Mouse (Mus musculus) erythroid progenitor cell, adult 5-6 weeks (primary cell): Measurements from ENCODE around the gene Gm45711. TPM values are rescaled to one million over a fixed set of nuclear protein-coding genes. Genes with fewer than 3 reads are reported as not detected.
A peak's percentile ranks its signal among the peaks of the same experiment; 100 is the strongest.
"Not testable (repeated sequence)": the region's sequence is repeated elsewhere in the genome, so short reads cannot be mapped to it uniquely, and the experiment has no call there.

Experiments
- ATAC-seq: replicated peaks from 2 replicates; pipeline ENCODE4 v1.8.0; 2016; ENCODE audit warnings: moderate number of reproducible peaks, mild to moderate bottlenecking, moderate TSS enrichment, inconsistent platforms; ENCODE audit not compliant: poor library complexity, low FRiP score, severe bottlenecking
- total RNA-seq, 2 experiments: library from RNA; stranded (forward) in 1 of 2; stranded (reverse) in 1 of 2; fragments of 150-400 nt in 1 of 2; fragments of 186-747, 209-891 nt in 1 of 2; gene quantifications; 2 replicates each; pipeline versions ENCODE4 v1.2.3 to v1.2.4; 2015 to 2017; ENCODE audit warnings: low replicate concordance in 2 of 2

Gene Gm45711
- total RNA-seq, 2 experiments from 2014 or later, result not detected

DNA sequence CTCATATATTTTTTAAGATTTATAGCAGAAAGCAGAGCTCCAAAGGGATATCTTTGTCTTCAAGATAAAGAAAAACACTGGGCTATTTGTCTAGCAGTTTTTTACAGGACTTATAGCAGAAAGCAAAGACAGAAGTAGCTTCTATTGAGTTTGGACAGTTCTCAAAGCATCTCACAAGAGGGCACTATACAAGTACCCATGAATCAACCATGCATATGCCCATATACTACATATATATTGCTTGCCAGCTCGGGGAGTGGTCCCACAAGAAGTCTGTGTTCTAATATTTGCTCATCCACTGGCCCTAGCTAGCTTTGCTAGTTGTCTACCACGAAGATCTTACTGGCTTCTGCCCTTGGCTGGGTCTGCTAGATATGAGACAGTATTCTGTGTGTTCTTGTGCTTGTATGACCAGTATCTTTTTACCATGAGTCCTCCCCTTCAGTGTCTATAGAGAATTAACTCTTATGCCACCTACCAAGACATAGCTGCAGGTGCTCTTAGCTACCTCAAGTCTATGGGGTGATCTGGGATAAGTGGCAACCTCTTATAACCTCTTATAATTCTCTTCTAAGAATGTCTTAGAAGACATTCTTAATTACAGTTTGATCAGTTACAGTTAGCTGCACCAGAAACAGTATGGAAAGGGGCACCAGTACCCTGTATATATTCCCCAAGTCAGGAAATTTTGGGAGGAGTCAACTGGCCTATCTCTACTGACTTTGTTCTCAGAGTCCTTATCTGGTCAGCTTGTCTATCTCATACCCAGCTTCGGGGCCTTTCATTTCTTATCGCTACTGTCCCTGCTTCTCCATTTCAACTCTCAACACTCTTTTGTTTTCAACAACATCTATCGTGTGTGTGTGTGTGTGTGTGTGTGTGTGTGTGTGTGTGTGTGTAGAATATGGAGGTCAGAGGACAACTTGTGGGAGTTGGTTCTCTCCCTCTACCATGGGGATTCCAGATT, 23.1 kb upstream of the Gm45711 start:
- no peak for ATAC-seq

DNA sequence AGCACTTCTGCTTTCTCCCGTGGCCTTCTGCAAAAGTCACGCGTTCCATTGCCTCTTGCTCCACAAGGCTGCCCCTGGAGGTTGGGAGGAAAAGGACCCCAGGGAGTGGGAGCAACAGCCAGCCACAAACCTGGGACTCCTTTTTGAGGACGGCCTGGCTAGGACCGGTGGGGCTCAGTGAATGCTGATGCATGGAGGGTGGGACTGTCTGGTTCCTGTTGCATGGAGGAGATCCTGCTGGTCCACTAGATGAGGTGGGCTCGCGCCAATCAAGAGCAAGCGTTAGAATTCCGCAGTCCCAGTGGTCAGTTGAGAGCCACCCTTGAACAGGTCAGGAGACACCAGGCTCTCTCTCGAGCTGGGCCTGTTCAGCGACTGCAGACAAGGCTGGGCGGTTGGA, 12.0 kb upstream of the Gm45711 start, which contains the start of gene Cmtm2b:
TSS of gene Cmtm2b (plus strand) at position 301 of the 400 bp plus-strand sequence.
- ATAC-seq, result not testable (repeated sequence)

DNA sequence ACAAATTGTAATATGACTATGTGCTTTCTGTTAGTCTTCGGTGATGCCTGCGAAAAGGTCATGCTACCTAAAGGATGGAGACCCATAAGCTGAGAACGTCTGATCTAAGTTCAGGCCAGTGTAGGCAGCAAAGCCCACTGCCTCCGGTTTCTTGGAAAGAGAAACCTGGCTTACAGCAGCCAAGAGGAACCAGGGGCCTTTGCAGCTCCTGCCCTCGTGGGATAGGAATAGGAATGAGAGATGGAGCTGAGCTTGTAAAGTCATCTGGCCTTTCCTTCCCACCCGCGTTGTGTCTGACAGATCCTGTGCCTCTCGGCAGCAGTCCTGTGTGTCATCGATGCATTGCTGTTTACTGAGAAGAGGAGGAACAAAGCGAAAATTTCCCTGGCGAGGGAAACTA, 11.4 kb upstream of the Gm45711 start, which contains the start of gene Gm11020:
TSS of gene Gm11020 (plus strand) at position 301 of the 400 bp plus-strand sequence.
- not testable (repeated sequence) for ATAC-seq

DNA sequence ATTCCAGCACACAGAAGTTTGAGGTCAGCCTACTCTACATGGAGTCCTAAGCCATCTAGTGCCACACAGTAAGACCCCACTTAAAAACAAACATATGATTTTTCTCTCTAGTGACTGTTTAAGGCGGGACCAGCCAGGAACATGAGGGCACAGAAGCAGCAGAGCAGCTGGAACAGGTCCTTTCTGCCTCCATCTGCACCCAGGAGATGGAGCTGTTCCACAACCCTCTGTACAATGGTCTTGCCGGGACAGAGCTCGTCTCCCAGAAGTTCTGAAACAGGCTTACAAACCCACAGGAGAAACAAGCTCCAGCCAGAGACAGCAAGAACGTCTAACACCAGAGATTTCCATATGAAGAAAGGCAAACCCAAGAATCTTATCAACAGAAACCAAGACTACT, 3.4 kb upstream of the Gm45711 start:
- ATAC-seq, result no peak

DNA sequence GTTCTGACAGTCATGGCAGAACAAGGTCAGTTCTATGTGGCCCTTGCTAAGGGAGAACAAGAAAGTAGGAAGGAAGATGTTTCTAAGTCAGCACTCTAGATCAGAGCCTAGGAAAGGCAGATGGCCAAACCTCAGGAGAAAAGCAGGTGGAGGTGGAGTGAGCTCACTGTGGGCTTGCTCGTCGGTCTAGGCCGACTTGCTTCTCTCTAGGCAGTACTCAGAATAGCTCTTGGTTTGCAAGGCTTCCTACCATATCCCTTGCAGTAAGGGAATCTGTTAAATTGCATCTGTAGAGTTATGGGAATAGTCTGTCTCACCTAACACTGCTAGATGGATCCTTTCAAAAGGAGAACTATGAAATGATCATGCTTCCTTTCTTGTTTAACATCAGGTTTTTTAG, 2.1 kb upstream of the Gm45711 start:
- not testable (repeated sequence) for ATAC-seq

DNA sequence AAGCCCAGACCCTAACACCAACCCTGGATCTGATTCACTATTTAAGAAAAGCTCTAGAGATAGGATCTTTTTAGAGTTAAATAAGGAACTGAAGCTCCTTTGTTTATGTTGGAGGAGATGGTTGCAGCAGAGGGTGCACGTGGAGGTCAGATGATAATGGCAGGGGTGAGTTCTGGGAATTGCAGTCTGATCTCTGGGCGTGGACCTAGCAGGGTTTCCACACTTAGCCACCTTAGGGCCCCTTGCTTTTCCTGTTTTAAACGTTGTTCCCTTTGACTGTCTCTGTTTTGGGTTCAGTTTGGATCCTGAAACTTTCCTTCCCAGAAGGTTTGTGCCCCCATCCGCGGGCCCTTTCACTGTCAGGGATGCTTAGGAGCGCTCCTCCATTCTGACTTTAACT, 1.5 kb downstream of the Gm45711 start:
- ATAC-seq, result not testable (repeated sequence)

DNA sequence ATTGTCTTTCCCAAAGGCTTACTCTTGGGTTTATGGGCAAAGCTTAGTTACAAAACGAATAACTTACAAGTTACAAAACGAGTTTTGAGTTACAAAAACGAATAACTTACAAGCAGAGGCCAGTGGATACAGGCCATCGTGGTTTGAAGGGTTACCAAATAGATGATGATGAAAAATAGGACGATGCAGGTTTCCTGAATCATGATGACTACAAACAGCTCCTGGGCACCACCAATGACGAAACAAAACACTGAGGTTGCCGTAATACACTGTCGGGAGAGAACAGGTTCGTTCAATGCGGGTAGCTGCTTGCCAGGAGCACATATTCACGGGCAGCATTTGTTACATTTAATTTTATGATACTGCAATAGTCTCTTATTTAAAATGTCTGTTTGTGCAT, 4.9 kb downstream of the Gm45711 start:
- ATAC-seq, result no peak

DNA sequence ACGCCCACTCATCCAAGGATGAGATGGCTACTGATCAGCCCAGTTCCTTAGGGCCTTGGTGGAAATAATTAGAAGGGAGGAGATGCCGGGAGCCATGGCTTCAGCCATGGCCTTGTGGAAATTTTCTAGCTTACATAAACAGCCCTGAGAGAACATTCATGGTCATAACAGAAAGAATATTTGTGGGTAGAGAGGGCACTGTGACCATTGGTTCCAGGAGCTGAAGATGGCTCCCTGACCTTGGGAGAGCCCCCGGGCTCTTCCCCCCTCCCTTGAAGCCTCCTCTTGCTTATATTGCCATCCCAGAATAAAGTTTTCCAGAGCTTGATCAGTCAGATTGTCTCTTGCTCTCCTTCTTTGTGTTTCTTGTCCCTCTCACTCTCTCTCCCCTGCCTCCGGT, 7.3 kb downstream of the Gm45711 start:
- not testable (repeated sequence) for ATAC-seq

DNA sequence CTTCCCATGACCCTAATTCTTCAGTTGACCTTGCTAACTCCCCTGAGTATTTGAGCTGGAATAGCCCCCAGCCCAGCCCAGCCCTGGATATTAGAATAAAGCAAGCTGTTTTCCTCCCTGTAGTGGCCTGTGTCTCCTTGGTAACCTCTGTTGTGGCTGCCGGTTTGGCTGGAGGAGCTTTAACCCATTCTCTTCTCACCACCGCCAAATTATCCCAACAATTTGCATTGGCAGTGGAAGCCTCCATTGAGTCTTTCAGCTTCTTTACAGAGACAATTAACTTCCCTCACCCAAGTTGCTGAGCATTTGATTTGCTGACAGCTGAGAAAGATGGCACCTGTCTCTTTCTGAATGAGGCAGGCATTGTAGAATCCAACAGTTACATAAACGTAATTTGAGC, 8.3 kb downstream of the Gm45711 start:
- ATAC-seq, result not testable (repeated sequence)

DNA sequence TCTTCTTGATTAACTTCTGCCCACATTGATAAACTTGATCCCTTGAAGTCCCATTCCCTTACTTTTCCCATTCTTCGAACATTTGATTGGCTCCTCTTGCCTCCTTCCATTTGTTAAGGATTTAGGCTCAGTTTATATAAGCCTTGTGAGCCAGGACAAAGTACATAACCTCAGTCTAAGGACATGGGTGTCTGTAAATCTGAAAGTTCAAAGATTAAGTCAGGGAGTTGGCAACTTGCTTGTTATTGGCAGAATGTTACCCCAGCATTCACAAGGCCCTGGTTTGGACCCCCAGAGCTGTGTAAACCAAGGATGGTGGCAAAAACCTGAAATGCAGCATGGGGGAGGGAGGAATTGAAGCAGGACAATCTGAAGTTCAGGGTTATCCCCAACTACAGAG, 15.5 kb downstream of the Gm45711 start:
- ATAC-seq, result no peak

DNA sequence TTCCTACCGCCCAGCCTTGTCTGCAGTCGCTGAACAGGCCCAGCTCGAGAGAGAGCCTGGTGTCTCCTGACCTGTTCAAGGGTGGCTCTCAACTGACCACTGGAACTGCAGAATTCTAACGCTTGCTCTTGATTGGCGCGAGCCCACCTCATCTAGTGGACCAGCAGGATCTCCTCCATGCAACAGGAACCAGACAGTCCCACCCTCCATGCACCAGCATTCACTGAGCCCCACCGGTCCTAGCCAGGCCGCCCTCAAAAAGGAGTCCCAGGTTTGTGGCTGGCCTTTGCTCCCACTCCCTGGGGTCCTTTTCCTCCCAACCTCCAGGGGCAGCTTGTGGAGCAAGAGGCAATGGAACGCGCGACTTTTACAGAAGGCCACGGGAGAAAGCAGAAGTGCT, 16.8 kb downstream of the Gm45711 start, which contains the start of gene Cmtm2a:
TSS of gene Cmtm2a (minus strand) at position 101 of the 400 bp plus-strand sequence.
- 0 out of 2 replicates have a peak, but pooled peaks have one; percentile 14 for ATAC-seq

DNA sequence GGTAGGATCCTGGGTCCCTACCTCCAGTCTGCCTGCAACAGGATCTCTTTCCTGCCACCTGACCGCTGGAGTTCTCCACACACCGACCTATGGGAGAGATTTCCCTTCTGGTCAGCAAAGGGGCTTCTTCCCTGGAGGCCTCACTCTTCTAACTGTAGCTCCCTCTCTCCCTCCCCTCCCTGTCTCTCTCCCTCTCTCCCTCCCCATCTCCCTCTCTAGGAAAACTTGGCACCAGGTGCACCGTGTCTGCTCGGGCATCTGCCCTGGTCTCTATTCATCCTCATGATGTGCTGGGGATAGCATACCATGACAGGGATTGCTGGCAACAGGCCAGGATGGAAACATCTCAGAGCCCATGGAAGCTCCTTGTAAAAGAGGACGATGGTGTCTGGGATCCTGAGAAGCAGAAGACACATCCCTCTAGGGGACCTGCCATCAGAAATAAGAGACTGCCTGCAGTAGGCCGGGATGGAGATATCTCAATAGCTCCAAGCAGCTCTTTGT, 40.9 kb downstream of the Gm45711 start:
- ATAC-seq, result no peak

DNA sequence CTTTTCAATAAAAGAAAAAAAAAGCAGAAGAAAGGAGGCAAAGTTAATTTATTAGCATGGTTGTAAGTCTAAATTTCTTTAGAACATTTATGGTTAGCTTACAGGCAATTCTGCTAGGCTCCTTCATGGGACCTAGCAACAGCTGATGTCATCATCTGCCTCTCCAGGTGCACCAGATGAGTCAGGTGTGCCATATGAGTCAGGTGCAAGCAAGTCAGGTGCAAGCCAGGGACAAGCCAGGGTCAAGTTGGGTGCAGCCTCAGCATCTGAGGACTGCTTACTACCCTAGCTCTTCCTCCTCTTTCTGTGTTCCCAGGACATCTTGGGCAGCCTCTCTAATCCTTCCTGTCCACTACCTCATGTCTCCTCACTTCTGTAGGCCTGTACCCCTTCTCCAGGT, 41.5 kb downstream of the Gm45711 start:
- no peak for ATAC-seq

DNA sequence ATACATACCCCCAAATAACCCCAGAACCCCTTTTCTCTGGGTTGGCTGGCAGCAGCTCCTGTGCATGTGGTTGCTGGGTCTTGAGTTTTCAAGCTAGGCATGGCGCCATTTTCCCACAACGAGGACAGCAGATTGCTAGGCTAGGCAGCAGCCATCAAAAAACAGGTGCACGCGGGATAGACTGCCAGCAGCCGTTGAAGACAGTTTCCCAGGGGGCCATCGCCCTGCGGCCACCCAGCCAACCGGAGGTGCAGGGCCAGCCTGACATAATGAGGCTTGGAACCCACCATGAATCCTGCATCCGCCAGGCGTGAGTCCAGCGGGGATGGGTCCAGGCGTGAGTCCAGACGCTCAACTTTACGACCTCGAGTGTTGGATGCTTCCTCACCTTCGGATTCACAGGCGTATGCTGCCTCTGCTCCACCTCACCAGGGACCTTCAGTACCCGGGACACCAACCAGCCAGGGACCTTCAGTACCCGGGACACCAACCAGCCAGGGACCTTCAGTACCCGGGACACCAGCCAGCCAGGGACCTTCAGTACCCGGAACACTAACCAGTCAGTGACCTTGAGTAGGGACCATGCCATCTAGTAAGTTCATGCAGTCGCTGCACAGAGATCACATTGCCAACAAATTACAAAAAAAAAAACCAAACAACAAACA, 45.5 kb downstream of the Gm45711 start:
- ATAC-seq, result not testable (repeated sequence)

DNA sequence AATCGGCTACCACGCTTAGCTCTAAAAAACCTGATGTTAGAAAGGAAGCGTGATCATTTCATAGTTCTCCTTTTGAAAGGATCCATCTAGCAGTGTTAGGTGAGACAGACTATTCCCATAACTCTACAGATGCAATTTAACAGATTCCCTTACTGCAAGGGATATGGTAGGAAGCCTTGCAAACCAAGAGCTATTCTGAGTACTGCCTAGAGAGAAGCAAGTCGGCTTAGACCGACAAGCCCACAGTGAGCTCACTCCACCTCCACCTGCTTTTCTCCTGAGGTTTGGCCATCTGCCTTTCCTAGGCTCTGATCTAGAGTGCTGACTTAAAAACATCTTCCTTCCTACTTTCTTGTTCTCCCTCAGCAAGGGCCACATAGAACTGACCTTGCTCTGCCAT, 48.1 kb downstream of the Gm45711 start:
- ATAC-seq, result not testable (repeated sequence)

DNA sequence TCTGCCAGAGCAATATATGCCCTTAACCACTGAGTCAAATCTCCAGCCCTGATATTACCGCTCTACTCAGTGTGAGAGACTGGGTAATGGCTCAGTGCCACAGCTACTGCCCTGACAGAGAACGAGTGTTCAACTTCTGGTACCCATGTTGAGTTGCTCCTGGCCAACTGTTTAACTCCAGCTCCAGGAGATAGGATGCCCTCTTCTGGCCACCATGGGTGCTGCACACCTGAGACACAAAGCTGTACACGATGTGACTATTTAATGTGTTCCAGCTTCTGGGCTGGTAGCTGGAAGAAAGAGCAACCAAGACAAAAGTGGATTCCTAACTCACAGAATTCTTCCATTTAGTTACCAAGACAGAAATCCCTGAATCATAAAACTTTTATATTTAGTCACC, 56.9 kb downstream of the Gm45711 start:
- ATAC-seq, result 0 out of 2 replicates have a peak, but pooled peaks have one; percentile 31

DNA sequence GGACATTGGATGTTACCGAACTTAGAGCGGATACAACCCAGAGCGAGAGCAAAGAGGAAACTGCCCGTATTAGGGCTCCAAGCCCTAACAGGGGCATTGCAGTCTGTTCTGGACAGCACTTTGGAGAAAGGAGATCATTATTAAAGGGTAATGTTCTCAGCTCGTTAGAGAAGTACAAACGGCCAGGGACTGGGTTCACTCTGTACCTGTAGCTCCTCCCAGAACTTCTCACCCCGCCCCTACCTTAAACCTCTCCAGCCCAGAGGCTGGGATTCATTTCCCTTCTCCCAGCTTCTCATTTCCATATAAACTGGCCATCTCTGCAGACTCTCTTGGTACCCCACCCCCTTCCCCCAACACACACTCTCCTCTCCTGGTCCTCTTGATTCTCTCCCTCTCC, 58.4 kb downstream of the Gm45711 start:
- ATAC-seq, result peak; percentile 33; the same call in 1 of the 2 replicates

DNA sequence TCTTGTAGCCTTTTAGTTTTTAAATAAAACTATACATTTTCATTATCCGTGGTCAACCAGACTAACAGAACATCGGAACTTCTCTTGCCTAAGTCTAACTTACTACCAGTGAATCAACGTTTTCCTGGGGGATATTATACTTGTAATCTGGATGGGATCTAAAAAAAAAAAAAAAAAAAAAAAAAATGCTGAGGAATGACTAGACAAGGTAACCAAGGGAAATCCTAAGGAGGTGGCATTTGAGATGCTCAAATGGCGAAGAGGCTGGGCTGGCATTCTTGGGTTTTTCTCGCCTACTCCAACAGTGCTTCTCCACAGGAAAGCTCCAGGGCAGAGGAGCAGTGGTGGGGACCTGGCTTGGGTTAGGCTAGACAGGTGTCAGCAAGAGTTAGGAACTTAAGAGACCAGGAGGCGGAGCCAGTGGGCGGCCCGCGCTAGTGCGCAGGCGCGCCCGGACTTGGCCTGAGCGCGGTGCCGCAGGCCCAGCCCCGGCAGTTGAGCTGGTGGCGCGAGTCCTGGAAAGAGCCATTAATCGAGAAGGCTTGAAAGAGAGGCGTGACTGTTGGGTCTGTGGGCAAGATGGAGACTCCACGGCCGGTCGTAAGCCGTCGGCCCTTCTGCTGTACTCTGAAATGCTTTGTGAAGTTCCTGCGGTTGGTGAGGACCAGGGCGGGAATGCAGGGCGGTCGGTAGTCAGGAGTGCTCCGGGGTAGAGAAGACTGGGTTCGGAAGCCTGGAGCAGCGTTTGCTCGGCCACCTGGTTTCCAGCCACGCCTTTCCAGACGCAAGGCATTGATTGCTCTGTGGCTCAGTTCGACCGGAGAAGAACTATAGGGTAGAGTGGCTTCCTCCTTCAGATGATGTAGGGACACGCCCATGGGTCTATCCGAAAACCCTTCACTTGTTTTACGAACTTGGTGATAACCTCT, 59.2 kb downstream of the Gm45711 start, which contains the start of gene Cklf:
TSS of gene Cklf (plus strand) at position 423 of the 929 bp plus-strand sequence.
- peak; percentile 86 for ATAC-seq

DNA sequence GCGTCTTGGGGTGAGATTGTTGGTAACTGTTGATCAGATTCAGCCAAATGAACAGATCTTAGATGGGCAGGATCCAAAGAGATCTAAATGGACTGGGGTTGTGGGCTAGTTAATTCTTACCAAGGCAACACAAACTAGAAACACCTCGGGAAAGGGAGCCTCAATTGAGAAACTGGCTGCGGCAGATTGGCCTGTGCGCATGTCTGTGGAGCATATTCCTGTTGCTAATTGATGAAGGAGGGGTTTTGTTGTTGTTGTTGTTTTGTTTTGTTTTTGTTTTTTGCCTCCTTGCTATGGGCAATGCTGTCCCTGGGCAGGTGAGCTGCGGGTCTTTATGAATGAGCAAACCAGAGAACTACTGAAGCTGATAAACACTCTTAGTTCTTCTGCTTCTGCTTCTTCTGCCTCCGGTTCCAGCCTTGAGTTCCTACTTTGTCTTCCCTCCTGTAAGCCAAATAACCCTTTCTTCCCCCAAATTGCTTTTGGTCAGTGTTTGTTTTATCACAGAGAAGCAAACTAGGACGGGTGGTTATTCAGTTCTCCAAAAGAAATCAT, 60.4 kb downstream of the Gm45711 start:
- no peak for ATAC-seq
